Mouse (Mus musculus): Measurements from ENCODE around the gene Ndufa8.

DNA sequence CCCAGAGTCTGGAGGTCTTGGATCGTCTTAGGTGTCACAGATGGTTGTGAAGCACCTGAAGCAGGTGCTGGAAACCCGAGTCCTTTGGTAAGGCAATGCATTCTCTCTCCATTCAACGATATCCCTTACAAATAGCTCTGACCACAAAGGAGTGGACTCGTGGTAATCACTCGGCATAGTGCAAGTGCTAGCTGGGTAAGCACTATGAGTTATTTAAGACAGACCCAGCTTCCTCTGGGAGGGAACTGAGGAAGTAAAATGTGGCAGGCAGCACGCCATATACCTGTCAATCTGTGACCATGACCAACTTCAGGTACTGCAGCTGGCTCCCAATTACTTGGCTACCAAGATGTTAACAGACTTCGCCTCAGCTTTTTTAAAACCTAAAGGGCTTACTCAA lies 14.3 kb downstream of the Ndufa8 start:
- no peak for TF ChIP-seq CTCF (IDR thresholded peaks at IDR 0.05; ENCODE audit: insufficient read depth, low read depth, low read length)
- no peak for TF ChIP-seq POLR2A (IDR thresholded peaks at IDR 0.05; ENCODE audit: insufficient read depth, low read depth, low read length)

All from olfactory bulb, adult 2 months (tissue).